Mouse (Mus musculus): ENCODE results near the gene Slc9a3r2. TPM values are rescaled to one million over a fixed set of nuclear protein-coding genes. Genes with fewer than 3 reads are reported as not detected.

Slc9a3r2 gene
- polyA plus RNA-seq, 1 experiment, result 19.1 TPM

DNA sequence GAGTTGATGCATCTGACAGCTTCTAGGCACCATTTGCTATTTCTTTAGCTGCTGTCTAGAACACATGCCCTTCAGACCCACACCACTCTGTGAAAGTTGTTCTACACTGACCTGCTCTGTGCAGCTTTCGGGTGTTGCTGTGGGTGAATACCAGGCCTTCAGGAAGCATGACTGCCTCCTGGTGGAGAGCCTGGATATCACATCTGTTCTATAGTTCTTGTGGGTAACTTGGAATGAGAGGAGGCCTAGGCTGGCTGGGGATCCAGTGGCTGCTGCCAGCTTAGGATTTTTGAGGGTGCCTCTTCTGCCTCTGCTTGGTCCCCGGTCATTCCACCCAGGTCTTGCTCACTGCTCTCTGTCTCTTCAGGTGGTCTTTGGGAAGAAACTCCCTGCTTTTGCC, 26.1 kb upstream of the Slc9a3r2 start:
- Histone ChIP-seq H3K4me3 (no peak overlapping the region), H3K36me3 (ENCODE audit: control insufficient read depth, insufficient read depth) (no peaks in the 10 kb centered on the region), H3K27me3 (ENCODE audit: control insufficient read depth, insufficient read depth, insufficient read length) (no peaks in the 10 kb centered on the region), H3K4me2 (ENCODE audit: low read depth) (no peak overlapping the region), H3K79me2 (ENCODE audit: control insufficient read depth, insufficient read depth) (peaks cover 49% of the 10 kb centered on the region), H3ac (ENCODE audit: control insufficient read depth, insufficient read length) (no peak overlapping the region)
- TF ChIP-seq MAX (IDR thresholded peaks at IDR 0.05; ENCODE audit: low read depth) (no peak), MYOD1 (IDR thresholded peaks at IDR 0.05; ENCODE audit: control insufficient read depth in 1 of 3, insufficient read length in 2 of 3, low read depth in 2 of 3) (no peak), USF1 (IDR thresholded peaks at IDR 0.05; ENCODE audit: low read depth) (no peak), POLR2AphosphoS2 (IDR thresholded peaks at IDR 0.05; ENCODE audit: insufficient read length, low read depth) (no peak), MYOG (IDR thresholded peaks at IDR 0.05; ENCODE audit: control insufficient read depth in 1 of 3, insufficient read depth in 1 of 3, insufficient read length in 2 of 3, low read depth in 2 of 3) (no peak)

DNA sequence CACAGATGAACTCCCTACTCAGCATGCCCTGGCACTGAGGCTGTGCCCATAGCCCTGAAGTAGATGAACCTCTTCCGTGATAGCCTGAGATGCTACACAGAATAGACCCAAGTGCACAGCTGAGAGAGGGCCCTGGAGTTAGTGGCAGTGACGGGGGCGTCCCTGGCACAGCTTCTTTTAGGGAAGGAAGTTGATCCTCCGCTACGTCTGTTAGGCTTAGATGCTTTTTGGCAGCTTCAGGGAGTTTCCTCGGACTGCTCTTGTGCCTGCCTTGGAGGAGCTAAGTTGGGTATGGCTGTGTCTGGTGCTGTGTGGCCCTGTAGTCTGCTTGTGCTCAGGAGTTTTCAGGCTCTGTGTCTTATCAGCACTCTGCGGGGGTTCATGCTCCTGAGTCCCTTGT, 24.1 kb upstream of the Slc9a3r2 start:
- Histone ChIP-seq H3K36me3 (ENCODE audit: control insufficient read depth, insufficient read depth) (no peaks in the 10 kb centered on the region), H3ac (ENCODE audit: control insufficient read depth, insufficient read length) (no peak overlapping the region), H3K79me2 (ENCODE audit: control insufficient read depth, insufficient read depth) (peaks cover 65% of the 10 kb centered on the region), H3K4me3 (no peak overlapping the region), H3K4me2 (ENCODE audit: low read depth) (no peak overlapping the region), H3K27me3 (ENCODE audit: control insufficient read depth, insufficient read depth, insufficient read length) (no peaks in the 10 kb centered on the region)
- TF ChIP-seq TCF12 (IDR thresholded peaks at IDR 0.05; ENCODE audit: insufficient read depth, poor library complexity, severe bottlenecking) (no peak), MYOD1 (IDR thresholded peaks at IDR 0.05; ENCODE audit: control insufficient read depth in 1 of 3, insufficient read length in 2 of 3, low read depth in 2 of 3) (no peak), POLR2AphosphoS2 (IDR thresholded peaks at IDR 0.05; ENCODE audit: insufficient read length, low read depth) (no peak), MYOG (IDR thresholded peaks at IDR 0.05; ENCODE audit: control insufficient read depth in 1 of 3, insufficient read depth in 1 of 3, insufficient read length in 2 of 3, low read depth in 2 of 3) (no peak), E2F4 (IDR thresholded peaks at IDR 0.05; ENCODE audit: insufficient read depth) (no peak), POLR2A (IDR thresholded peaks at IDR 0.05; ENCODE audit: insufficient read length, low read depth) (no peak), REST (IDR thresholded peaks at IDR 0.05; ENCODE audit: insufficient read depth, insufficient read length) (no peak), CEBPB (IDR thresholded peaks at IDR 0.05; ENCODE audit: insufficient read depth, poor library complexity, severe bottlenecking) (no peak), TCF3 (IDR thresholded peaks at IDR 0.05; ENCODE audit: insufficient read length, low read depth) (no peak), MAX (IDR thresholded peaks at IDR 0.05; ENCODE audit: low read depth) (no peak), USF1 (IDR thresholded peaks at IDR 0.05; ENCODE audit: low read depth) (no peak), SRF (IDR thresholded peaks at IDR 0.05; ENCODE audit: control insufficient read depth, insufficient read length, low read depth) (no peak)

DNA sequence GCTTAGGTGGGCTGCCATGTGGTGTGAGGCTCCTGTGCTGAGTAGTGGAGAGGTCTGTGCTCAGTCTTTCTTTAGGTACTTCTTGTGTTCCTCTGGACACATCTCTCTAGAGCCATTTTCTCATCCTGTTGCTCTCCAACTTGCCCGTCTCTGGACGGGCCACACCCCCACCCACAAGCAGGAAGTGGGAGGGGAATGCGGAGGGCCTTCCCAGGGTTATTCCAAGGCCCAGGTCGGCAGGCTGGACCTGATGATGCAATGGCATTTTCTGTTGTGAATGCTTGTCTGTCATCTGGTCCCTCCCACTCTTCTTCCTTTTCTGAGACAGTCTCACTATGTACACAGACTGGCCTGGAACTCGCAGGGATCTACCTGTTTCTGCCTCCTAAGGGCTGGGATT, 22.0 kb upstream of the Slc9a3r2 start:
- Histone ChIP-seq H3K79me2 (ENCODE audit: control insufficient read depth, insufficient read depth) (peaks cover 65% of the 10 kb centered on the region), H3K36me3 (ENCODE audit: control insufficient read depth, insufficient read depth) (no peaks in the 10 kb centered on the region), H3ac (ENCODE audit: control insufficient read depth, insufficient read length) (no peak overlapping the region), H3K4me2 (ENCODE audit: low read depth) (peak overlapping the region; percentile 96), H3K4me3 (peak overlapping the region; percentile 78), H3K27me3 (ENCODE audit: control insufficient read depth, insufficient read depth, insufficient read length) (no peaks in the 10 kb centered on the region)
- no peak for TF ChIP-seq MYOG (IDR thresholded peaks at IDR 0.05; ENCODE audit: control insufficient read depth in 1 of 3, insufficient read depth in 1 of 3, insufficient read length in 2 of 3, low read depth in 2 of 3)
- peak; percentile 91 for TF ChIP-seq CEBPB (IDR thresholded peaks at IDR 0.05; ENCODE audit: insufficient read depth, poor library complexity, severe bottlenecking)
- TF ChIP-seq MYOD1 (IDR thresholded peaks at IDR 0.05; ENCODE audit: control insufficient read depth in 1 of 3, insufficient read length in 2 of 3, low read depth in 2 of 3), result no peak
- no peak for TF ChIP-seq REST (IDR thresholded peaks at IDR 0.05; ENCODE audit: insufficient read depth, insufficient read length)
- no peak for TF ChIP-seq USF1 (IDR thresholded peaks at IDR 0.05; ENCODE audit: low read depth)
- TF ChIP-seq MAX (IDR thresholded peaks at IDR 0.05; ENCODE audit: low read depth), result no peak
- no peak for TF ChIP-seq POLR2AphosphoS2 (IDR thresholded peaks at IDR 0.05; ENCODE audit: insufficient read length, low read depth)
- TF ChIP-seq E2F4 (IDR thresholded peaks at IDR 0.05; ENCODE audit: insufficient read depth), result no peak
- TF ChIP-seq TCF3 (IDR thresholded peaks at IDR 0.05; ENCODE audit: insufficient read length, low read depth), result no peak
- peak; percentile 21 for TF ChIP-seq POLR2A (IDR thresholded peaks at IDR 0.05; ENCODE audit: insufficient read length, low read depth)
- TF ChIP-seq SRF (IDR thresholded peaks at IDR 0.05; ENCODE audit: control insufficient read depth, insufficient read length, low read depth), result no peak
- no peak for TF ChIP-seq TCF12 (IDR thresholded peaks at IDR 0.05; ENCODE audit: insufficient read depth, poor library complexity, severe bottlenecking)

DNA sequence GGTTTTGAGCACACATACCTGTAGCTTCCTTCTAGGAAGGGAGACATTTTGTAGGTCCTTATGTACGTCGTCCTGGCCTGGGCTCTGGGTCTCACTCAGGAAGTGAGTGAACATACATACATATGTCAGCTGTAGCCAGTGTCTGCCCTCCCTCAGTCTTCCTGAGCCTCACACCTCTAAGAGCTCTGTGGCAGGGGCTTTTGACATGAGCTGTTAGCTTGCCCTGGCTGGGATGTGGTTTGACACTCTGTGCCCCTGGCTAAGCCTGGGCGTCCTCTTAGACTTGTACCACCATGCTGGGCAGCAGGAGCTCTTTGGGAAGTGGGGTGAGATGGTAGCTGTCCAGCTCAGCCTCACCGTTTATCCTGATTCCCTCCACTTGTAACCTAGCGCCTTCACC, 21.2 kb upstream of the Slc9a3r2 start:
- Histone ChIP-seq H3K36me3 (ENCODE audit: control insufficient read depth, insufficient read depth) (no peaks in the 10 kb centered on the region), H3ac (ENCODE audit: control insufficient read depth, insufficient read length) (no peak overlapping the region), H3K79me2 (ENCODE audit: control insufficient read depth, insufficient read depth) (peaks cover 63% of the 10 kb centered on the region), H3K4me3 (peak overlapping the region; percentile 78), H3K27me3 (ENCODE audit: control insufficient read depth, insufficient read depth, insufficient read length) (no peaks in the 10 kb centered on the region), H3K4me2 (ENCODE audit: low read depth) (peak overlapping the region; percentile 96)
- no peak for TF ChIP-seq MYOG (IDR thresholded peaks at IDR 0.05; ENCODE audit: control insufficient read depth in 1 of 3, insufficient read depth in 1 of 3, insufficient read length in 2 of 3, low read depth in 2 of 3)
- no peak for TF ChIP-seq E2F4 (IDR thresholded peaks at IDR 0.05; ENCODE audit: insufficient read depth)
- TF ChIP-seq TCF3 (IDR thresholded peaks at IDR 0.05; ENCODE audit: insufficient read length, low read depth), result no peak
- TF ChIP-seq TCF12 (IDR thresholded peaks at IDR 0.05; ENCODE audit: insufficient read depth, poor library complexity, severe bottlenecking), result no peak
- no peak for TF ChIP-seq SRF (IDR thresholded peaks at IDR 0.05; ENCODE audit: control insufficient read depth, insufficient read length, low read depth)

DNA sequence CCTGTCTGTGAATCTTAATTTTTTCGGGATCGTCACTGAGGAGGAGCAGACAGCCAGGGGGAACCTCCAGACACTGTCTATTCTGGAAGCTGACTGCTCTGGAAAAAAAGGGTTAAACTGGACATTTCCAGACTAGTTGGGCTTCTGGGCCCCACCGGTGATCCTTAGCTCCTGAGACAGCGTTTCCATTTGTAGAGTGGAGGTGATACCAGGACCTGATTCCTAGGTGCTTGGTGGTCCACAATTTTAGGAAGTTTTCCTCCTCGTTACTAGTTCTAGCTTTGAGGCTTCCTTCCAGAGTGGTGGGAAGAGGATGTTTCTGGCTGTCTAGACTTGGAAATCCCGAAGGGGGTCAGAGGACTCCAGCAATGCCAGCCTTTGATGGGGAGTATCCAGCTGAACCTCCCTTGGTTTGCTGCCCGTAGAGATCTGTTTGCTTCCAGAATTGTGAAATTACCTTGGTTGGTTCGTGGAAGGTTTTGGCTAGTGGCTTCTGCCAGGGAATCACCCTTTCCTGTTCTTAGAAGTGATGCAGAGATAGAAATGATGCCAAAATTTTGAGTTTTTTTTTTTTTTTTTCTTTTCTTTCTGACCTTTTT, 20.2 kb upstream of the Slc9a3r2 start:
- no peaks in the 10 kb centered on the region for H3K36me3 ChIP-seq (ENCODE audit: control insufficient read depth, insufficient read depth)
- TF ChIP-seq MYOD1 (IDR thresholded peaks at IDR 0.05; ENCODE audit: control insufficient read depth in 1 of 3, insufficient read length in 2 of 3, low read depth in 2 of 3) (no peak), E2F4 (IDR thresholded peaks at IDR 0.05; ENCODE audit: insufficient read depth) (no peak), POLR2A (IDR thresholded peaks at IDR 0.05; ENCODE audit: insufficient read length, low read depth) (no peak), TCF12 (IDR thresholded peaks at IDR 0.05; ENCODE audit: insufficient read depth, poor library complexity, severe bottlenecking) (no peak), POLR2AphosphoS2 (IDR thresholded peaks at IDR 0.05; ENCODE audit: insufficient read length, low read depth) (no peak), CEBPB (IDR thresholded peaks at IDR 0.05; ENCODE audit: insufficient read depth, poor library complexity, severe bottlenecking) (no peak), SRF (IDR thresholded peaks at IDR 0.05; ENCODE audit: control insufficient read depth, insufficient read length, low read depth) (no peak)
- no peaks in the 10 kb centered on the region for H3K27me3 ChIP-seq (ENCODE audit: control insufficient read depth, insufficient read depth, insufficient read length)
- H3K4me2 ChIP-seq (ENCODE audit: low read depth), result peak overlapping the region; percentile 96
- H3ac ChIP-seq (ENCODE audit: control insufficient read depth, insufficient read length), result peak overlapping the region; percentile 81
- peak overlapping the region; percentile 78 for H3K4me3 ChIP-seq
- H3K79me2 ChIP-seq (ENCODE audit: control insufficient read depth, insufficient read depth), result peaks cover 53% of the 10 kb centered on the region

All from myocyte (in vitro differentiated cells).